Mouse (Mus musculus) ovary, postnatal 14 days (tissue): ENCODE results near the gene Spty2d1.

Experiments used
- DNase-seq: peaks from one replicate; pipeline ENCODE4 v3.0.0; 2022; ENCODE audit warnings: low spot score

Gene Spty2d1

GRCm38 (mm10) chr7:46987073-46987472 is 21.1 kb downstream of the Spty2d1 start:
- no peak for DNase-seq

- no peak for DNase-seq
Observed at GRCm38 (mm10) chr7:46986646-46987045, 21.6 kb downstream of the Spty2d1 start.

- DNase-seq: no peak
Observed at GRCm38 (mm10) chr7:46985718-46986505, 22.3 kb downstream of the Spty2d1 start.

- DNase-seq: no peak
Observed at GRCm38 (mm10) chr7:46983280-46983679, 24.9 kb downstream of the Spty2d1 start, which contains the start of gene Gm9999. TSS of gene Gm9999 (plus strand) at chr7:46983580.

GRCm38 (mm10) chr7:46975456-46975855 is 32.8 kb downstream of the Spty2d1 start:
- DNase-seq: no peak

GRCm38 (mm10) chr7:46974648-46975047 is 33.6 kb downstream of the Spty2d1 start:
- no peak for DNase-seq

- no peak for DNase-seq
Observed at GRCm38 (mm10) chr7:46969898-46970297, 38.3 kb downstream of the Spty2d1 start.

- DNase-seq: no peak
Observed at GRCm38 (mm10) chr7:46964070-46964469, 44.1 kb downstream of the Spty2d1 start.

- DNase-seq: peak; percentile 64
Observed at GRCm38 (mm10) chr7:46962806-46963618, 45.2 kb downstream of the Spty2d1 start.

GRCm38 (mm10) chr7:46962132-46962531 is 46.1 kb downstream of the Spty2d1 start:
- DNase-seq: no peak

- no peak for DNase-seq
Observed at GRCm38 (mm10) chr7:46960991-46961390, 47.2 kb downstream of the Spty2d1 start.

- DNase-seq: no peak
Observed at GRCm38 (mm10) chr7:46958853-46959252, 49.4 kb downstream of the Spty2d1 start.

- peak; percentile 91 for DNase-seq
Observed at GRCm38 (mm10) chr7:46957831-46958691, 50.1 kb downstream of the Spty2d1 start, which contains the start of gene Uevld. TSS of gene Uevld (minus strand) at chr7:46958527.
